Comparison of ENCODE assay signal across 19 mouse cellular contexts in the genomic region with DNA sequence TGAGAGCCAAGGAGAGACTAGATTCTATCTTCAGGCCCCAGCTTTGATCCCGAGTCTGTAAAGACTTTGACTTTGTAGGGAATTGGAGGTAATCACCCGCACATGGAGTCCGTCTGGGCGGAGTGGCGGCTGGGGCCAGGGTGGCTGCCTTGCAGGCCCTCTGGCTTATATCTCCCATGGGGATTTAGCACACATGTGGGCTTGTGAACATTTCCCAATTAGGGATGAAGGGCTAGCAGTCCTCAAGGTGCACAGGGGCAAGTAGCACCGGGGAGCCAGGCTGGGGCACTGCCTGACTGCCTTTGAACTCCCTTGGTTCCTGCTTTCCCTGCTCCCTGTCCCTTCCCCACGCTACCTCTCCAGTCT. TPM values are rescaled to one million over a fixed set of nuclear protein-coding genes. Genes with fewer than 3 reads are reported as not detected.
DNase-seq lines count a peak whose midpoint lies in the region; ATAC-seq lines count a peak whose summit lies in the region.
"Had no signal": no experiment of that assay in that cellular context is flagged by ENCODE, and none has a peak within 500 bp of the region (broad histone marks: within the 10 kb centered on the region; RNA-seq: fewer than 3 reads in every experiment).

No protein-coding gene starts in this region.

- WGBS in hindbrain, embryonic 12.5 days, result 78% methylated on average over 7 of the region's 7 CpGs
- 80% methylated on average over 7 of the region's 7 CpGs for WGBS in hindbrain, embryonic 13.5 days
- 53% methylated on average over 7 of the region's 7 CpGs for WGBS in embryonic facial prominence, embryonic 10.5 days
- 43% methylated on average over 7 of the region's 7 CpGs for WGBS in embryonic facial prominence, embryonic 14.5 days
- 35% methylated on average over 7 of the region's 7 CpGs for WGBS in limb, embryonic 13.5 days
- 76% methylated on average over 7 of the region's 7 CpGs for WGBS in heart, embryonic 12.5 days

- H3K27me3 ChIP-seq in hindbrain, embryonic 12.5 days, result no peaks in the 10 kb centered on the region
- no peaks in the 10 kb centered on the region for H3K27me3 ChIP-seq in hindbrain, embryonic 13.5 days
- H3K27me3 ChIP-seq in embryonic facial prominence, embryonic 10.5 days (replicated peaks; ENCODE audit: low read depth, poor library complexity, severe bottlenecking), result no peaks in the 10 kb centered on the region
- no peaks in the 10 kb centered on the region for H3K27me3 ChIP-seq in embryonic facial prominence, embryonic 14.5 days (replicated peaks; ENCODE audit: control insufficient read depth, insufficient read depth, low read length)
- H3K27me3 ChIP-seq in limb, embryonic 13.5 days, result no peaks in the 10 kb centered on the region
- H3K27me3 ChIP-seq in heart, embryonic 12.5 days (replicated peaks), result no peaks in the 10 kb centered on the region
- H3K27me3 ChIP-seq: hindbrain, embryonic 15.5 days; intestine, embryonic 15.5 days; megakaryocyte, embryonic 14.5 days; midbrain, embryonic 13.5 days; Patski had no signal

- peak; percentile 75 for DNase-seq in embryonic facial prominence, embryonic 10.5 days (ENCODE audit: low spot score)
- no peak for DNase-seq in embryonic facial prominence, embryonic 14.5 days (ENCODE audit: low spot score)
- no peak for DNase-seq in layer of hippocampus, adult 9-11 months
- DNase-seq: adrenal gland, postnatal 36 days; gastrocnemius, postnatal 10 days; kidney, postnatal 36 days; lung, embryonic 14.5 days; right cerebral cortex, postnatal 25 days; thymus, postnatal 14 days had no signal

- no peak for ATAC-seq in hindbrain, embryonic 12.5 days (ENCODE audit: low FRiP score)
- ATAC-seq in hindbrain, embryonic 13.5 days (ENCODE audit: low FRiP score), result no peak
- ATAC-seq in embryonic facial prominence, embryonic 14.5 days (ENCODE audit: low read depth), result peak; percentile 7; the same call in 1 of the 2 replicates
- peak; percentile 33; the same call in 1 of the 2 replicates for ATAC-seq in limb, embryonic 13.5 days (ENCODE audit: low FRiP score, low read depth)
- ATAC-seq in heart, embryonic 12.5 days (ENCODE audit: insufficient number of reproducible peaks, low FRiP score), result no peak
- ATAC-seq: intestine, embryonic 15.5 days; midbrain, embryonic 13.5 days; Patski had no signal

- peaks cover 21% of the 10 kb centered on the region; the same call in 1 of the 2 replicates for H3K4me1 ChIP-seq in hindbrain, embryonic 12.5 days
- peaks cover 28% of the 10 kb centered on the region for H3K4me1 ChIP-seq in hindbrain, embryonic 13.5 days (replicated peaks)
- peaks cover 50% of the 10 kb centered on the region for H3K4me1 ChIP-seq in embryonic facial prominence, embryonic 10.5 days
- peaks cover 43% of the 10 kb centered on the region for H3K4me1 ChIP-seq in embryonic facial prominence, embryonic 14.5 days (ENCODE audit: control insufficient read depth, insufficient read depth, low read length)
- peaks cover 68% of the 10 kb centered on the region for H3K4me1 ChIP-seq in limb, embryonic 13.5 days
- H3K4me1 ChIP-seq in heart, embryonic 12.5 days (replicated peaks), result peaks cover 15% of the 10 kb centered on the region; the same call in 1 of the 2 replicates
- H3K4me1 ChIP-seq: intestine, embryonic 15.5 days; midbrain, embryonic 13.5 days had no signal

- H3K9ac ChIP-seq in hindbrain, embryonic 12.5 days, result no peak overlapping the region
- H3K9ac ChIP-seq in hindbrain, embryonic 13.5 days, result no peak overlapping the region
- no peak overlapping the region for H3K9ac ChIP-seq in embryonic facial prominence, embryonic 14.5 days (ENCODE audit: low read depth, low read length)
- H3K9ac ChIP-seq in limb, embryonic 13.5 days, result 0 out of 2 replicates have a peak overlapping the region, but pooled peaks have one; percentile 21
- H3K9ac ChIP-seq in heart, embryonic 12.5 days, result no peak overlapping the region
- H3K9ac ChIP-seq: hindbrain, embryonic 15.5 days; liver, embryonic 14.5 days; lung, embryonic 14.5 days; midbrain, embryonic 13.5 days had no signal

- H3K4me2 ChIP-seq in hindbrain, embryonic 12.5 days (replicated peaks), result no peak overlapping the region
- H3K4me2 ChIP-seq in hindbrain, embryonic 13.5 days, result no peak overlapping the region
- H3K4me2 ChIP-seq in embryonic facial prominence, embryonic 14.5 days (ENCODE audit: low read depth, low read length), result no peak overlapping the region
- no peak overlapping the region for H3K4me2 ChIP-seq in limb, embryonic 13.5 days (replicated peaks)
- H3K4me2 ChIP-seq in heart, embryonic 12.5 days, result no peak overlapping the region
- H3K4me2 ChIP-seq: hindbrain, embryonic 15.5 days; intestine, embryonic 15.5 days; lung, embryonic 14.5 days; midbrain, embryonic 13.5 days had no signal

- H3K36me3 ChIP-seq in hindbrain, embryonic 12.5 days, result peaks cover 39% of the 10 kb centered on the region
- peaks cover 50% of the 10 kb centered on the region for H3K36me3 ChIP-seq in hindbrain, embryonic 13.5 days
- H3K36me3 ChIP-seq in embryonic facial prominence, embryonic 10.5 days (replicated peaks), result peaks cover 84% of the 10 kb centered on the region
- H3K36me3 ChIP-seq in embryonic facial prominence, embryonic 14.5 days (ENCODE audit: control insufficient read depth, insufficient read depth, low read length), result peaks cover 44% of the 10 kb centered on the region
- peaks cover 50% of the 10 kb centered on the region for H3K36me3 ChIP-seq in limb, embryonic 13.5 days
- peaks cover 69% of the 10 kb centered on the region for H3K36me3 ChIP-seq in heart, embryonic 12.5 days

- no peak overlapping the region for H3K4me3 ChIP-seq in hindbrain, embryonic 12.5 days
- no peak overlapping the region for H3K4me3 ChIP-seq in hindbrain, embryonic 13.5 days
- H3K4me3 ChIP-seq in embryonic facial prominence, embryonic 10.5 days, result peak overlapping the region; percentile 25; the same call in 1 of the 2 replicates
- no peak overlapping the region for H3K4me3 ChIP-seq in embryonic facial prominence, embryonic 14.5 days (ENCODE audit: low read depth, low read length)
- H3K4me3 ChIP-seq in limb, embryonic 13.5 days, result no peak overlapping the region
- H3K4me3 ChIP-seq in heart, embryonic 12.5 days, result no peak overlapping the region
- H3K4me3 ChIP-seq: hindbrain, embryonic 15.5 days; intestine, embryonic 15.5 days; megakaryocyte, embryonic 14.5 days; midbrain, embryonic 13.5 days had no signal

- peak overlapping the region; percentile 0; the same call in 1 of the 2 replicates for H3K27ac ChIP-seq in hindbrain, embryonic 12.5 days
- no peak overlapping the region for H3K27ac ChIP-seq in hindbrain, embryonic 13.5 days
- peak overlapping the region; percentile 73 for H3K27ac ChIP-seq in embryonic facial prominence, embryonic 10.5 days (replicated peaks)
- peak overlapping the region; percentile 75 for H3K27ac ChIP-seq in embryonic facial prominence, embryonic 14.5 days (replicated peaks; ENCODE audit: low read depth, low read length)
- H3K27ac ChIP-seq in limb, embryonic 13.5 days, result peak overlapping the region; percentile 83
- no peak overlapping the region for H3K27ac ChIP-seq in heart, embryonic 12.5 days (ENCODE audit: poor library complexity, severe bottlenecking)
- H3K27ac ChIP-seq: hindbrain, embryonic 15.5 days; intestine, embryonic 15.5 days; liver, embryonic 14.5 days; midbrain, embryonic 13.5 days had no signal

- H3K9me3 ChIP-seq in hindbrain, embryonic 12.5 days (replicated peaks), result no peaks in the 10 kb centered on the region
- no peaks in the 10 kb centered on the region for H3K9me3 ChIP-seq in hindbrain, embryonic 13.5 days
- H3K9me3 ChIP-seq in embryonic facial prominence, embryonic 10.5 days, result no peaks in the 10 kb centered on the region
- no peaks in the 10 kb centered on the region for H3K9me3 ChIP-seq in embryonic facial prominence, embryonic 14.5 days (ENCODE audit: control insufficient read depth, low read length)
- H3K9me3 ChIP-seq in limb, embryonic 13.5 days, result no peaks in the 10 kb centered on the region
- H3K9me3 ChIP-seq in heart, embryonic 12.5 days (replicated peaks), result no peaks in the 10 kb centered on the region
- H3K9me3 ChIP-seq: hindbrain, embryonic 15.5 days; intestine, embryonic 15.5 days; megakaryocyte, embryonic 14.5 days; midbrain, embryonic 13.5 days had no signal

RNA-seq across cellular contexts. Expression of gene Pqlc2, which starts 44.0 kb away (rescaled TPM):
- 14.4 and 14.8 TPM in 2 replicates for polyA plus RNA-seq in hindbrain, embryonic 12.5 days (2016; fragmentation: Nextera tagmentation; extraction: Ambion mirVana)
- polyA plus RNA-seq in hindbrain, embryonic 13.5 days (2015; fragmentation: Nextera tagmentation; extraction: Ambion mirVana), result 14.3 TPM in 2 replicates
- 17.5 and 17.7 TPM in 2 replicates for polyA plus RNA-seq in embryonic facial prominence, embryonic 10.5 days (2016; fragmentation: Nextera tagmentation; extraction: Ambion mirVana)
- 10.9 and 12.3 TPM in 2 replicates for polyA plus RNA-seq in embryonic facial prominence, embryonic 14.5 days (2014; fragmentation: Nextera tagmentation; extraction: Ambion mirVana)
- polyA plus RNA-seq in limb, embryonic 13.5 days (2015; fragmentation: Nextera tagmentation; extraction: Ambion mirVana), result 16.9 and 18.0 TPM in 2 replicates
- 10.6 and 11.3 TPM in 2 replicates for polyA plus RNA-seq in heart, embryonic 12.5 days (2016; fragmentation: Nextera tagmentation; extraction: Ambion mirVana)

RNA-seq across cellular contexts. Expression of gene Akr7a5, which starts 44.1 kb away (rescaled TPM):
- polyA plus RNA-seq in hindbrain, embryonic 12.5 days (2016; fragmentation: Nextera tagmentation; extraction: Ambion mirVana), result 70.0 and 76.2 TPM in 2 replicates
- 58.7 and 60.0 TPM in 2 replicates for polyA plus RNA-seq in hindbrain, embryonic 13.5 days (2015; fragmentation: Nextera tagmentation; extraction: Ambion mirVana)
- 141 and 158 TPM in 2 replicates for polyA plus RNA-seq in embryonic facial prominence, embryonic 10.5 days (2016; fragmentation: Nextera tagmentation; extraction: Ambion mirVana)
- 68.6 and 78.9 TPM in 2 replicates for polyA plus RNA-seq in embryonic facial prominence, embryonic 14.5 days (2014; fragmentation: Nextera tagmentation; extraction: Ambion mirVana)
- 120 and 124 TPM in 2 replicates for polyA plus RNA-seq in limb, embryonic 13.5 days (2015; fragmentation: Nextera tagmentation; extraction: Ambion mirVana)
- polyA plus RNA-seq in heart, embryonic 12.5 days (2016; fragmentation: Nextera tagmentation; extraction: Ambion mirVana), result 51.5 and 54.1 TPM in 2 replicates

Comparison
In these comparisons a context has a peak if more than half of its experiments do, and no peak if none do; other contexts are left out.
1. H3K27ac ChIP-seq: peak in hindbrain, embryonic 12.5 days (single experiment), embryonic facial prominence, embryonic 10.5 days (single experiment), embryonic facial prominence, embryonic 14.5 days (single experiment) and limb, embryonic 13.5 days (single experiment); none in hindbrain, embryonic 13.5 days (single experiment) and heart, embryonic 12.5 days (single experiment).
2. ATAC-seq: peak in embryonic facial prominence, embryonic 14.5 days (single experiment) and limb, embryonic 13.5 days (single experiment); none in hindbrain, embryonic 12.5 days (single experiment), hindbrain, embryonic 13.5 days (single experiment) and heart, embryonic 12.5 days (single experiment).